Mouse (Mus musculus) T-helper 2 cell (primary cell): ENCODE results near the gene Olfr1044.
"Not testable (repeated sequence)": the region's sequence is repeated elsewhere in the genome, so short reads cannot be mapped to it uniquely, and the experiment has no call there.

Experiments
- in situ Hi-C: fragments of 300-600 bp; cut with MboI, MseI; formaldehyde crosslinking; loops from one replicate; pipeline ENCODE4 v1.15.1; 2025; ENCODE audit warnings: high pct_unique_total_duplicates

Olfr1044 gene

GRCm38 (mm10) chr2:86177720-86178119 is at the start of gene Olfr1044:
Gene Olfr1044, minus strand, starts transcription at chr2:86177820.
- in situ Hi-C loops = no loop called here

GRCm38 (mm10) chr2:86219214-86219613 is 41.6 kb upstream of the Olfr1044 start, which contains the start of gene Olfr1046:
Gene Olfr1046, minus strand, starts transcription at chr2:86219314.
- in situ Hi-C loops = no loop called here

GRCm38 (mm10) chr2:86202909-86203308 is 25.3 kb upstream of the Olfr1044 start, which contains the start of gene Olfr1045:
Gene Olfr1045, minus strand, starts transcription at chr2:86203009.
- in situ Hi-C loops = no loop called here

- in situ Hi-C loops = no loop called here
Measured at GRCm38 (mm10) chr2:86195863-86196262, 18.2 kb upstream of the Olfr1044 start.

GRCm38 (mm10) chr2:86185583-86185982 is 8.0 kb upstream of the Olfr1044 start, which contains the start of gene Olfr52:
Gene Olfr52, minus strand, starts transcription at chr2:86185683.
- in situ Hi-C loops = no loop called here

GRCm38 (mm10) chr2:86179950-86180349 is 2.3 kb upstream of the Olfr1044 start:
- in situ Hi-C loops = no loop called here

GRCm38 (mm10) chr2:86175422-86175821 is 2.2 kb downstream of the Olfr1044 start:
- in situ Hi-C loops = not testable (repeated sequence)

- in situ Hi-C loops = no loop called here
Measured at GRCm38 (mm10) chr2:86167422-86167821, 10.2 kb downstream of the Olfr1044 start, which contains the start of gene Olfr1043. Gene Olfr1043, minus strand, starts transcription at chr2:86167522.

GRCm38 (mm10) chr2:86161738-86162137 is 15.9 kb downstream of the Olfr1044 start, which contains the start of gene Olfr1042:
Gene Olfr1042, minus strand, starts transcription at chr2:86161838.
- in situ Hi-C loops = no loop called here

- in situ Hi-C loops = no loop called here
Measured at GRCm38 (mm10) chr2:86146632-86147031, 31.0 kb downstream of the Olfr1044 start, which contains the start of gene Olfr1040. Gene Olfr1040, minus strand, starts transcription at chr2:86146732.

- in situ Hi-C loops = no loop called here
Measured at GRCm38 (mm10) chr2:86135828-86136227, 41.8 kb downstream of the Olfr1044 start, which contains the start of gene Olfr1039. Gene Olfr1039, minus strand, starts transcription at chr2:86135928.
